Mouse (Mus musculus): Measurements from ENCODE around the gene Cacna2d1. TPM values are rescaled to one million over a fixed set of nuclear protein-coding genes. Genes with fewer than 3 reads are reported as not detected.

Cacna2d1 gene
- polyA plus RNA-seq, 1 experiment from 2014 or later, result 5.9 TPM

DNA sequence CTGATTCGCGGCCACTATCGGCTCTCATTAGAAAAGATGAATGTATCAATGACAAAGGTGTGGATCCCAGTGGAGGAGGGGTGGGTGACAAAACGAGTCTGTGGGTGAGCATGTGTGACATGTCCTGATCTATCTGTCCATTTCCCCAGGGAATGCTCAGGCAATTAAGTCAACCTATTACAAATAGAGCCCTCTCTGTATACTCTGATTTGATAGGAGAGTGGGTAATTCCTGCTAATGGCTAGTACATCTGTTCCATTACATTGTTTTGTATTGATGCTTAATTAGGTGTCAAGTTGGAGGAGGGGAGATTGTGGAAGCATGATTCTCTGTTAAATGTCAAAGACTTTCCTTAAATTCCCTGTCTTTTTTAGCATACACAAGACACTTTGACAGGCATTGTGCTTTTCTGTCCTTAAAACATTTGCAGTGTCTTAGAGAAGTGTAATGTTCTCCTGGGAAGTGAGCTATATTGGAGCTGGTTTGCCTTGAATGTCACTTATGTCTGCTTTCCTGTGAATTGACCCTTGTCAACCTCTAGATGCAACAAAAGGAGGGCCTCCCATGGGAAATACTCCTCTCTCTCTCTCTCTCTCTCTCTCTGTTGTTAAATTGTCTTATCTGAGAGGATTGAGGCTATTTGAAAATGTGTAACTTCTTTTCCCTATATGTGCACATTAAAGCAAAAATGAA is 58.9 kb downstream of the Cacna2d1 start:
- Histone ChIP-seq H3K9me3 (replicated peaks) (no peaks in the 10 kb centered on the region), H3K4me3 (no peak overlapping the region), H3K27ac (replicated peaks) (no peak overlapping the region), H3K27me3 (ENCODE audit: low read depth, poor library complexity, severe bottlenecking) (peaks cover 100% of the 10 kb centered on the region), H3K4me1 (peaks cover 9% of the 10 kb centered on the region), H3K36me3 (no peaks in the 10 kb centered on the region)
- WGBS, result 58% methylated on average over 4 of the region's 4 CpGs
- no peak for DNase-seq (ENCODE audit: low spot score)

GRCm38 (mm10) chr5:15997190-15997589 is 62.7 kb downstream of the Cacna2d1 start:
- 84% methylated on average over 3 of the region's 3 CpGs for WGBS
- peaks cover 100% of the 10 kb centered on the region for H3K27me3 ChIP-seq (ENCODE audit: low read depth, poor library complexity, severe bottlenecking)

DNA sequence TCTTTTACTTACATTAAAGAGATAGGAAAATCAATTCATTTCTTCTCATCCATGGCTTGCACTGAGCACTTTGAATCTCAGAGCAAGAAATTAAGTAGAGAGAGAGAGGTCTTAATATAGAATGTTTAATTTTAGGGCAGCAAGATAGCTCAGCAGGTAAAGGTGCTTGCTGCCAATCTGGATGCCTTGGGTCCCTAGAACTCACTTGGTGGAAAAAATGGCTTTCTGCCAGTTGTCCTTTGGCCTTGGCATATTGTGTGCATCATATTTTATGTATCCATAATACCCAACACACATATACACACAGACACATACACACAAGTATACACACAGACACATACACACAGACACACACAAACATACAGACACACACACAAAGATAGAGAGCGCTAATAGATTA is 63.3 kb downstream of the Cacna2d1 start:
- Histone ChIP-seq H3K27me3 (ENCODE audit: low read depth, poor library complexity, severe bottlenecking) (peaks cover 100% of the 10 kb centered on the region), H3K9me3 (replicated peaks) (no peaks in the 10 kb centered on the region), H3K27ac (replicated peaks) (no peak overlapping the region), H3K4me3 (no peak overlapping the region), H3K36me3 (no peaks in the 10 kb centered on the region), H3K4me1 (peaks cover 13% of the 10 kb centered on the region)
- no peak for DNase-seq (ENCODE audit: low spot score)
- 93% methylated on average over 1 of the region's 1 CpGs for WGBS

More at GRCm38 (mm10) chr5:15997190-15997589, 62.7 kb downstream of the Cacna2d1 start:
- Histone ChIP-seq H3K4me1 (peaks cover 7% of the 10 kb centered on the region), H3K4me3 (no peak overlapping the region), H3K27ac (replicated peaks) (no peak overlapping the region), H3K36me3 (no peaks in the 10 kb centered on the region), H3K9me3 (replicated peaks) (no peaks in the 10 kb centered on the region)
- DNase-seq (ENCODE audit: low spot score), result no peak

GRCm38 (mm10) chr5:16000917-16001316 is 66.4 kb downstream of the Cacna2d1 start:
- peaks cover 27% of the 10 kb centered on the region for H3K4me1 ChIP-seq
- H3K27me3 ChIP-seq (ENCODE audit: low read depth, poor library complexity, severe bottlenecking), result peaks cover 98% of the 10 kb centered on the region
- 88% methylated on average over 2 of the region's 2 CpGs for WGBS
- no peaks in the 10 kb centered on the region for H3K9me3 ChIP-seq (replicated peaks)
- no peak overlapping the region for H3K27ac ChIP-seq (replicated peaks)
- no peaks in the 10 kb centered on the region for H3K36me3 ChIP-seq
- no peak for DNase-seq (ENCODE audit: low spot score)
- no peak overlapping the region for H3K4me3 ChIP-seq

DNA sequence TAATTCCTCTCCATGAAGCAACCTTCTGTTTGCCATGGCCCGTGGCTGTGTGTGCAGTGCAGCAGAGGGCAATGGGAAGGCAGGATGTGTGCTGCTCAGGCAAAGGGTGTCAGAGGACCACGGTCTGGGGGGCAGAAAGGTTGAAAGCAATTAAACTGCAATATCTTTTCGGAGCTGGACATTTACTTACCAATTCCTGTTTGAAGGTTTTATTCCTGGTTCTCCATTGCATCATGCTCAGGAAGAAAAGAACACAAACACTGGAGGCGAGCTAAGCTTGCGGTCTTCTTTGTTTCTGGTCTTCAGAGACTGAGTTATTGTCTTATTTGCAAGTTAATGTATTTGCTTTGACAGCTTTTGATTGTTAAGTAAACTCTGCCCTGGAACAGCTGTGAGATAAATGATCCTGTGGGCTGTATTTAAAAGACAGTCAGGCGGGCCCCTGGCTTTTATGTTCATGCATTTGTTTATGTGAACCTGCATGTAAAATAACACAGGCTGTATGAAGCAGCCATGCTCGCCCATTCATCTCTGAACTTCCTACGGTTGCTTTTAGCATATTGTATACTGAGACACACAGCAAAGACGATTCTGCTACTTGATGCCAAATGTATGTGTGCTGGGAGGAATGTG is 68.1 kb downstream of the Cacna2d1 start:
- WGBS, result 30% methylated on average over 9 of the region's 9 CpGs
- peaks cover 98% of the 10 kb centered on the region for H3K27me3 ChIP-seq (ENCODE audit: low read depth, poor library complexity, severe bottlenecking)
- DNase-seq (ENCODE audit: low spot score), result no peak

DNA sequence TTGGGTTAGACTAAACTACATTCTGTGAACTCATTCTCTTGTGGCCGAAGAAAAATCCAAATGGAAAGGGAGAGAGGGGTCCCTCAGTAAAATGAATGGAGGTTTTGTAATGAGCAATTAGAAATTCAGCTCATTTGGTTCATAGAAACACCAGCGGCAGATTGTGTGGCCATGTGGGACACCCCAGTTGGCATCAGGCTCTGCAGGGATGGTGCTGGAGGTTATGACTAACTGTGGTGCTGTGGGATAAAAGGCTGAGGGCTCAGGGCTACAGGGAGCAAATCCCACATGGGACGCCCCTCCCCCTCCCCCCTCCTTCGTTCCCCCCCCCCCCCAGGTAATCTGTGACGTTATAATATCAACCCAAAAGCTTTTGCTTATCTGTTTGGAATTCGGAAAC is 69.8 kb downstream of the Cacna2d1 start:
- WGBS, result 53% methylated on average over 6 of the region's 6 CpGs

More for the DNA sequence above, 68.1 kb downstream of the Cacna2d1 start:
- H3K9me3 ChIP-seq (replicated peaks), result no peaks in the 10 kb centered on the region
- no peak overlapping the region for H3K27ac ChIP-seq (replicated peaks)
- H3K36me3 ChIP-seq, result no peaks in the 10 kb centered on the region
- no peak overlapping the region for H3K4me3 ChIP-seq
- peaks cover 27% of the 10 kb centered on the region for H3K4me1 ChIP-seq

DNA sequence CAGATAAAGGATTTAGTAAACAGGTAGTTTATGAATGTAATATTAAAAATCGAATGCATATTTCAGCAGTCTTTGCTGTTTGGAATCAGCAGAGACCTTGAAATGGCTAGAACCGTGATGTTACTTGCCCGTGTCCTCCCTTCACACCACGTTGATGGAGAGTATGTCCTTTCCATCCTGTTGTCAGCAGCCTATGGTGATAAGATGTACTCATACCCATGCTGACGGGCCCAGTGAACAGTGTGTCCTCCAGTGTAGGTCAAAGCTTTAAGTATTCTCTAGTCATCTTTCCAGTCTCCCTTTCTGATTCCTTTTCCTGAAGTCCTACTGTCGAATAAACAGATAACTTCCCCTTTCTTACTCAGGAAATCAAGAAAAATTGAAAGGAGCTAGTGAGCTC is 72.5 kb downstream of the Cacna2d1 start:
- Histone ChIP-seq H3K27ac (replicated peaks) (no peak overlapping the region), H3K36me3 (no peaks in the 10 kb centered on the region), H3K9me3 (replicated peaks) (no peaks in the 10 kb centered on the region), H3K4me1 (peaks cover 27% of the 10 kb centered on the region), H3K4me3 (no peak overlapping the region), H3K27me3 (ENCODE audit: low read depth, poor library complexity, severe bottlenecking) (peaks cover 97% of the 10 kb centered on the region)
- 84% methylated on average over 6 of the region's 6 CpGs for WGBS
- no peak for DNase-seq (ENCODE audit: low spot score)

More for the DNA sequence above, 69.8 kb downstream of the Cacna2d1 start:
- peaks cover 97% of the 10 kb centered on the region for H3K27me3 ChIP-seq (ENCODE audit: low read depth, poor library complexity, severe bottlenecking)
- no peaks in the 10 kb centered on the region for H3K9me3 ChIP-seq (replicated peaks)
- no peak for DNase-seq (ENCODE audit: low spot score)
- H3K36me3 ChIP-seq, result no peaks in the 10 kb centered on the region
- H3K4me1 ChIP-seq, result peaks cover 27% of the 10 kb centered on the region
- H3K27ac ChIP-seq (replicated peaks), result no peak overlapping the region
- no peak overlapping the region for H3K4me3 ChIP-seq

DNA sequence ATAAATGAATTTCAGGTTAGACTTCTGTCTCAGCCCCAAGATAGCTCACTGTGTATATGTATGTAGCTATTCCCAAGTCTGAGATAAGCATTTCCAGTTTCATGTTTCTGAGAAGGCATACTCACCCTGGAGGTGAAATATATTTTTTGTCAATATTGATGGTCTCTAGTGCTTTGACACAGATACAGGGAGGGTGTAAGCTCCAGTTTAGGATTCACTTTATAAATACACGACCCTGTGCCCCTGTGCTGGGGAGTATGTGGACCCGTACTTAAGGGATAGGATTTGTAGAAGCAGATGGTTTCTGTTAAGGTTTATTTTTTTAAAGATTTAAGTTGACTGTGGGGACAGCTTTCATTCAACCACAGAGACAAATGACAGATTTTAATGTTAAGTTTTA is 79.2 kb downstream of the Cacna2d1 start:
- Histone ChIP-seq H3K27ac (replicated peaks) (no peak overlapping the region), H3K36me3 (no peaks in the 10 kb centered on the region), H3K27me3 (ENCODE audit: low read depth, poor library complexity, severe bottlenecking) (peaks cover 53% of the 10 kb centered on the region), H3K4me3 (no peak overlapping the region), H3K4me1 (no peaks in the 10 kb centered on the region), H3K9me3 (replicated peaks) (no peaks in the 10 kb centered on the region)
- 74% methylated on average over 2 of the region's 2 CpGs for WGBS
- no peak for DNase-seq (ENCODE audit: low spot score)

- Histone ChIP-seq H3K9me3 (replicated peaks) (no peaks in the 10 kb centered on the region), H3K36me3 (no peaks in the 10 kb centered on the region), H3K27ac (replicated peaks) (no peak overlapping the region), H3K27me3 (ENCODE audit: low read depth, poor library complexity, severe bottlenecking) (peaks cover 46% of the 10 kb centered on the region), H3K4me1 (no peaks in the 10 kb centered on the region), H3K4me3 (no peak overlapping the region)
- DNase-seq (ENCODE audit: low spot score), result no peak
- WGBS, result 71% methylated on average over 2 of the region's 2 CpGs
Measured at GRCm38 (mm10) chr5:16014392-16014791, 79.9 kb downstream of the Cacna2d1 start.

GRCm38 (mm10) chr5:16024626-16025417 is 90.3 kb downstream of the Cacna2d1 start:
- DNase-seq (ENCODE audit: low spot score), result no peak
- Histone ChIP-seq H3K27me3 (ENCODE audit: low read depth, poor library complexity, severe bottlenecking) (no peaks in the 10 kb centered on the region), H3K27ac (replicated peaks) (no peak overlapping the region), H3K4me3 (no peak overlapping the region), H3K9me3 (replicated peaks) (no peaks in the 10 kb centered on the region), H3K4me1 (peaks cover 4% of the 10 kb centered on the region; the same call in 1 of the 2 replicates), H3K36me3 (no peaks in the 10 kb centered on the region)
- 50% methylated on average over 4 of the region's 4 CpGs for WGBS

GRCm38 (mm10) chr5:16028881-16029280 is 94.4 kb downstream of the Cacna2d1 start:
- no peaks in the 10 kb centered on the region for H3K36me3 ChIP-seq
- H3K9me3 ChIP-seq (replicated peaks), result no peaks in the 10 kb centered on the region
- H3K4me3 ChIP-seq, result no peak overlapping the region
- 88% methylated on average over 6 of the region's 6 CpGs for WGBS
- H3K27me3 ChIP-seq (ENCODE audit: low read depth, poor library complexity, severe bottlenecking), result no peaks in the 10 kb centered on the region; the same call in 1 of the 2 replicates
- peaks cover 4% of the 10 kb centered on the region; the same call in 1 of the 2 replicates for H3K4me1 ChIP-seq
- no peak for DNase-seq (ENCODE audit: low spot score)
- no peak overlapping the region for H3K27ac ChIP-seq (replicated peaks)

GRCm38 (mm10) chr5:16029481-16029880 is 95.0 kb downstream of the Cacna2d1 start:
- no peak overlapping the region for H3K27ac ChIP-seq (replicated peaks)
- H3K36me3 ChIP-seq, result no peaks in the 10 kb centered on the region
- H3K9me3 ChIP-seq (replicated peaks), result no peaks in the 10 kb centered on the region
- no peak for DNase-seq (ENCODE audit: low spot score)
- peaks cover 4% of the 10 kb centered on the region; the same call in 1 of the 2 replicates for H3K4me1 ChIP-seq
- WGBS, result 68% methylated on average over 5 of the region's 5 CpGs
- no peaks in the 10 kb centered on the region; the same call in 1 of the 2 replicates for H3K27me3 ChIP-seq (ENCODE audit: low read depth, poor library complexity, severe bottlenecking)
- H3K4me3 ChIP-seq, result no peak overlapping the region
